Mouse (Mus musculus) CH12.LX (cell line): ENCODE measurements around the gene Thumpd3. TPM values are rescaled to one million over a fixed set of nuclear protein-coding genes. Genes with fewer than 3 reads are reported as not detected.

Experiments
- DNase-seq: peaks from one replicate; pipeline ENCODE4 v3.0.0-alpha.2; 2013; ENCODE audit errors: extremely low read depth
- H3K27ac ChIP-seq: 2 replicates; pipeline ENCODE4 v1.5.1; 2012; ENCODE audit warnings: low read depth, mild to moderate bottlenecking, control low read depth, moderate library complexity; ENCODE audit not compliant: insufficient read depth
- H3K27me3 ChIP-seq: replicated peaks from 2 replicates; pipeline ENCODE3; 2012; ENCODE audit warnings: inconsistent platforms
- H3K36me3 ChIP-seq, 2 experiments: replicated peaks in 1 of 2; 2 replicates each; pipeline versions ENCODE3 to v1.6.1; 2012; ENCODE audit warnings: inconsistent platforms in 1 of 2, low read length in 1 of 2, mild to moderate bottlenecking in 1 of 2, mixed read lengths in 1 of 2, moderate library complexity in 1 of 2; ENCODE audit not compliant: control insufficient read depth in 1 of 2, insufficient read depth in 1 of 2
- H3K4me1 ChIP-seq, 2 experiments: 2 replicates each; pipeline ENCODE4 v1.6.1; 2012; ENCODE audit warnings: inconsistent platforms in 1 of 2, moderate library complexity in 1 of 2; ENCODE audit not compliant: insufficient read depth in 2 of 2, control insufficient read depth in 1 of 2
- H3K4me2 ChIP-seq: 2 replicates; pipeline ENCODE4 v1.6.1; 2012; ENCODE audit warnings: low read depth, mild to moderate bottlenecking, control low read depth; ENCODE audit not compliant: poor library complexity, insufficient read depth, severe bottlenecking
- H3K4me3 ChIP-seq, 3 experiments: fragments of 150-350 bp in 1 of 3; sonication (generic) in 1 of 3; replicated peaks in 1 of 3; 2 replicates each; pipeline versions ENCODE3 to v1.5.1; 2011 to 2012; ENCODE audit warnings: low read depth in 2 of 3, low read length in 2 of 3, mild to moderate bottlenecking in 2 of 3, moderate library complexity in 2 of 3, control low read depth in 1 of 3, improper control_type of control experiment in 1 of 3, inconsistent platforms in 1 of 3, mixed read lengths in 1 of 3; ENCODE audit not compliant: poor library complexity in 1 of 3
- H3K79me2 ChIP-seq: replicated peaks from 2 replicates; pipeline ENCODE4 v1.6.1; 2012; ENCODE audit warnings: mild to moderate bottlenecking, moderate library complexity; ENCODE audit not compliant: control insufficient read depth, poor library complexity, insufficient read depth, severe bottlenecking; ENCODE audit errors: extremely low read depth
- H3K9ac ChIP-seq: 2 replicates; pipeline ENCODE4 v1.6.1; 2012; ENCODE audit warnings: low read depth, mild to moderate bottlenecking, control low read depth, moderate library complexity; ENCODE audit not compliant: insufficient read depth
- H3K9me3 ChIP-seq: replicated peaks from 2 replicates; pipeline ENCODE3; 2012; ENCODE audit warnings: low read length, inconsistent platforms, mixed read lengths
- BHLHE40 ChIP-seq: IDR thresholded peaks from 2 replicates; pipeline ENCODE4 v1.6.1; 2011; ENCODE audit warnings: mild to moderate bottlenecking, low read depth, low read length, improper control_type of control experiment
- CTCF ChIP-seq, 2 experiments: IDR thresholded peaks in 1 of 2; conservative IDR thresholded peaks in 1 of 2; 2 replicates each; pipeline ENCODE4 v1.5.1; 2011 to 2012; ENCODE audit warnings: low read depth in 2 of 2, low read length in 2 of 2, improper control_type of control experiment in 1 of 2, inconsistent platforms in 1 of 2, mild to moderate bottlenecking in 1 of 2, moderate library complexity in 1 of 2
- E2F4 ChIP-seq: IDR thresholded peaks from 2 replicates; pipeline ENCODE4 v1.6.1; 2011; ENCODE audit warnings: low read depth, low read length, improper control_type of control experiment; ENCODE audit not compliant: insufficient replicate concordance
- ELF1 ChIP-seq: IDR thresholded peaks from 2 replicates; pipeline ENCODE4 v1.6.1; 2014; ENCODE audit warnings: low read depth, mild to moderate bottlenecking, inconsistent platforms, low read length, improper control_type of control experiment
- ETS1 ChIP-seq: conservative IDR thresholded peaks from 2 replicates; pipeline ENCODE4 v1.6.1; 2012; ENCODE audit warnings: low read depth, mild to moderate bottlenecking, inconsistent platforms, low read length, improper control_type of control experiment, moderate library complexity
- GABPA ChIP-seq: IDR thresholded peaks from 2 replicates; pipeline ENCODE4 v1.6.1; 2012; ENCODE audit warnings: low read depth, low read length, improper control_type of control experiment, inconsistent platforms; ENCODE audit not compliant: insufficient replicate concordance
- JUN ChIP-seq: IDR thresholded peaks from 2 replicates; pipeline ENCODE4 v1.6.1; 2011; ENCODE audit warnings: low read depth, mild to moderate bottlenecking, low read length, improper control_type of control experiment, moderate library complexity; ENCODE audit not compliant: insufficient read depth
- JUND ChIP-seq: conservative IDR thresholded peaks from 2 replicates; pipeline ENCODE4 v1.6.1; 2011; ENCODE audit warnings: low read depth, low read length, improper control_type of control experiment
- MAX ChIP-seq: IDR thresholded peaks from 2 replicates; pipeline ENCODE4 v1.6.1; 2011; ENCODE audit warnings: low read length, improper control_type of control experiment
- MEF2A ChIP-seq: IDR thresholded peaks from 2 replicates; pipeline ENCODE4 v1.6.1; 2014; ENCODE audit warnings: low read depth, mild to moderate bottlenecking, inconsistent platforms, low read length, improper control_type of control experiment, borderline replicate concordance
- MYC ChIP-seq: IDR thresholded peaks from 2 replicates; pipeline ENCODE4 v1.6.1; 2011; ENCODE audit warnings: low read depth, mild to moderate bottlenecking, improper control_type of control experiment, low read length
- NRF1 ChIP-seq: IDR thresholded peaks from 2 replicates; pipeline ENCODE4 v1.6.1; 2014; ENCODE audit warnings: low read depth, mild to moderate bottlenecking, inconsistent platforms, low read length, improper control_type of control experiment, moderate library complexity
- POLR2A ChIP-seq: IDR thresholded peaks from 2 replicates; pipeline ENCODE4 v1.6.1; 2011; ENCODE audit warnings: low read depth, mild to moderate bottlenecking, improper control_type of control experiment, low read length
- POLR2AphosphoS2 ChIP-seq: IDR thresholded peaks from 2 replicates; pipeline ENCODE4 v1.6.1; 2011; ENCODE audit warnings: low read depth, low read length, improper control_type of control experiment
- RAD21 ChIP-seq: IDR thresholded peaks from 2 replicates; pipeline ENCODE4 v1.6.1; 2011; ENCODE audit warnings: low read depth, mild to moderate bottlenecking, low read length, improper control_type of control experiment, moderate library complexity
- SIN3A ChIP-seq: IDR thresholded peaks from 2 replicates; pipeline ENCODE4 v1.6.1; 2012; ENCODE audit warnings: low read length, improper control_type of control experiment, inconsistent platforms
- SMC3 ChIP-seq: IDR thresholded peaks from 2 replicates; pipeline ENCODE4 v1.6.1; 2011; ENCODE audit warnings: low read depth, low read length, improper control_type of control experiment
- TBP ChIP-seq: conservative IDR thresholded peaks from 2 replicates; pipeline ENCODE4 v1.6.1; 2011; ENCODE audit warnings: low read depth, low read length, improper control_type of control experiment
- TCF12 ChIP-seq: IDR thresholded peaks from 2 replicates; pipeline ENCODE4 v1.6.1; 2014; ENCODE audit warnings: low read depth, mild to moderate bottlenecking, inconsistent platforms, low read length, improper control_type of control experiment
- UBTF ChIP-seq: IDR thresholded peaks from 2 replicates; pipeline ENCODE4 v1.6.1; 2012; ENCODE audit warnings: low read depth, mild to moderate bottlenecking, inconsistent platforms, low read length, improper control_type of control experiment, moderate library complexity
- ZC3H11A ChIP-seq: IDR thresholded peaks from 2 replicates; pipeline ENCODE4 v1.6.1; 2012; ENCODE audit warnings: low read depth, mild to moderate bottlenecking, inconsistent platforms, low read length, improper control_type of control experiment
- ZMIZ1 ChIP-seq: IDR thresholded peaks from 2 replicates; pipeline ENCODE4 v1.6.1; 2012; ENCODE audit warnings: low read depth, mild to moderate bottlenecking, inconsistent platforms, low read length, improper control_type of control experiment
- dilution Hi-C: fragments of 300-500 bp; cut with MboI; formaldehyde crosslinking; loops from 2 replicates; pipeline ENCODE4 v1.14.3; 2020; ENCODE audit warnings: low sequenced_read_pairs; ENCODE audit not compliant: extremely low pct_unique_long_range_greater_than_20kb, extremely low pct_ligation_motif_present
- in situ Hi-C: fragments of 300-500 bp; cut with MboI; formaldehyde crosslinking; loops from 3 replicates; pipeline ENCODE4 v1.14.3; 2019; ENCODE audit warnings: low sequenced_read_pairs, low pct_ligation_motif_present, low pct_unique_long_range_greater_than_20kb, mixed read lengths
- polyA plus RNA-seq: library from polyadenylated mRNA; unstranded; fragments of >175 nt; gene quantifications from 2 replicates; pipeline ENCODE4 v1.2.1, GENCODE M21; 2012; ENCODE audit warnings: low read depth; ENCODE audit not compliant: insufficient read length
- total RNA-seq, 2 experiments: library from RNA; depleted of rRNA; stranded (reverse); fragments of 300-350 nt in 1 of 2; fragments of >200 nt in 1 of 2; gene quantifications; 2 replicates each; pipeline ENCODE4 v1.2.3; 2012 to 2014

Gene Thumpd3
- total and polyA plus RNA-seq, 3 experiments = 37.1 to 78.1 (median 69.3) TPM

GRCm38 (mm10) chr6:113012495-113012941, 33.5 kb upstream of the Thumpd3 start:
- H3K36me3 ChIP-seq = no peaks in the 10 kb centered on the region
- no peak overlapping the region for H3K27ac ChIP-seq
- H3K4me1 ChIP-seq = peaks cover 0 to 10% of the 10 kb centered on the region in 2 experiments; a peak in 2 of 4 replicates
- in situ Hi-C loops = no loop called here
- DNase-seq = peak; percentile 9
- H3K4me2 ChIP-seq = no peak overlapping the region
- no peaks in the 10 kb centered on the region for H3K27me3 ChIP-seq
- no peak overlapping the region for H3K9ac ChIP-seq
- peaks cover 5% of the 10 kb centered on the region for H3K9me3 ChIP-seq
- H3K4me3 ChIP-seq = no peak overlapping the region
- no peaks in the 10 kb centered on the region for H3K79me2 ChIP-seq
- dilution Hi-C loops = no loop called here
- TF ChIP-seq POLR2AphosphoS2 (no peak), BHLHE40 (no peak), POLR2A (no peak), JUND (no peak)

- Histone ChIP-seq H3K27me3 (no peaks in the 10 kb centered on the region), H3K27ac (no peak overlapping the region), H3K4me2 (no peak overlapping the region), H3K4me3 (no peak overlapping the region), H3K9ac (no peak overlapping the region), H3K36me3 (no peaks in the 10 kb centered on the region), H3K4me1 (peaks cover 0 to 10% of the 10 kb centered on the region in 2 experiments; a peak in 2 of 4 replicates), H3K9me3 (no peaks in the 10 kb centered on the region), H3K79me2 (no peaks in the 10 kb centered on the region)
- dilution Hi-C loops = no loop called here
- in situ Hi-C loops = no loop called here
- TF ChIP-seq UBTF = no peak
- TF ChIP-seq CTCF (conservative IDR thresholded peaks at IDR 0.05 in 1 of 2, IDR thresholded peaks at IDR 0.05 in 1 of 2; ENCODE audit: low read depth in 2 of 2, low read length in 2 of 2) = no peak
- no peak for TF ChIP-seq SIN3A
- TF ChIP-seq SMC3 = no peak
- no peak for TF ChIP-seq MEF2A
- no peak for TF ChIP-seq JUN
- no peak for TF ChIP-seq GABPA
- DNase-seq = no peak
Measured at GRCm38 (mm10) chr6:113013550-113013949, 32.5 kb upstream of the Thumpd3 start.

GRCm38 (mm10) chr6:113017500-113018047, 28.5 kb upstream of the Thumpd3 start:
- H3K36me3 ChIP-seq = no peaks in the 10 kb centered on the region
- H3K4me3 ChIP-seq = no peak overlapping the region
- peaks cover 0 to 5% of the 10 kb centered on the region in 2 experiments; a peak in 2 of 4 replicates for H3K4me1 ChIP-seq
- peak overlapping the region; percentile 62 for H3K4me2 ChIP-seq
- H3K27ac ChIP-seq = no peak overlapping the region
- DNase-seq = no peak
- dilution Hi-C loops = no loop called here
- peaks cover 1% of the 10 kb centered on the region for H3K27me3 ChIP-seq
- H3K9me3 ChIP-seq = no peaks in the 10 kb centered on the region
- H3K9ac ChIP-seq = no peak overlapping the region
- no peaks in the 10 kb centered on the region for H3K79me2 ChIP-seq
- TF ChIP-seq JUN = no peak
- no peak for TF ChIP-seq GABPA
- no peak for TF ChIP-seq ZMIZ1
- TF ChIP-seq RAD21 = no peak
- TF ChIP-seq ETS1 = no peak
- no peak for TF ChIP-seq NRF1
- no peak for TF ChIP-seq MYC
- no peak for TF ChIP-seq SIN3A
- TF ChIP-seq E2F4 = no peak
- TF ChIP-seq ELF1 = no peak
- TF ChIP-seq CTCF (conservative IDR thresholded peaks at IDR 0.05 in 1 of 2, IDR thresholded peaks at IDR 0.05 in 1 of 2; ENCODE audit: low read depth in 2 of 2, low read length in 2 of 2) = no peak
- TF ChIP-seq MAX = no peak
- TF ChIP-seq TCF12 = no peak
- no peak for TF ChIP-seq ZC3H11A
- TF ChIP-seq UBTF = no peak
- TF ChIP-seq TBP = no peak
- TF ChIP-seq MEF2A = no peak
- no peak for TF ChIP-seq POLR2AphosphoS2
- in situ Hi-C loops = no loop called here
